Mouse (Mus musculus): ENCODE data around the gene Gm20736.
"Not testable (repeated sequence)": the region's sequence is repeated elsewhere in the genome, so short reads cannot be mapped to it uniquely, and the experiment has no call there.

The Gm20736 gene

GRCm38 (mm10) chrY:65377390-65377789 lies at the start of gene Gm20736:
Gene Gm20736, plus strand, starts transcription at chrY:65377690.
- DNase-seq (ENCODE audit: extremely low read depth, low read depth, low spot score), result not testable (repeated sequence)
